Mouse (Mus musculus) heart, embryonic 14.5 days (tissue): ENCODE measurements around the gene Fam129a. TPM values are rescaled to one million over a fixed set of nuclear protein-coding genes. Genes with fewer than 3 reads are reported as not detected.
"Not testable (repeated sequence)": the region's sequence is repeated elsewhere in the genome, so short reads cannot be mapped to it uniquely, and the experiment has no call there.

Source experiments
- ATAC-seq: fragments of 200-750 bp; cut with Nextera tagmentation; 2 replicates; pipeline ENCODE4 v1.8.0; 2017; ENCODE audit warnings: low read depth, moderate TSS enrichment; ENCODE audit not compliant: insufficient number of reproducible peaks, insufficient read depth, low FRiP score
- H3K27ac ChIP-seq, 2 experiments: fragments of 200-500 bp in 1 of 2; fragments of 300-500 bp in 1 of 2; sonication (generic) in 1 of 2; replicated peaks in 1 of 2; 2 replicates each; pipeline ENCODE4 v1.5.1; 2012 to 2014; ENCODE audit warnings: low read depth in 2 of 2, low read length in 2 of 2, control low read depth in 1 of 2, mild to moderate bottlenecking in 1 of 2, mixed read lengths in 1 of 2; ENCODE audit not compliant: control insufficient read depth in 1 of 2, insufficient read depth in 1 of 2
- H3K27me3 ChIP-seq: fragments of 300-500 bp; sonication (generic); 2 replicates; pipeline ENCODE4 v1.6.1; 2014; ENCODE audit warnings: mild to moderate bottlenecking, low read length, control low read depth; ENCODE audit not compliant: control insufficient read depth, insufficient read depth
- H3K36me3 ChIP-seq: fragments of 300-500 bp; sonication (generic); 2 replicates; pipeline ENCODE4 v1.6.1; 2014; ENCODE audit warnings: mild to moderate bottlenecking, control low read depth, low read length, mixed read lengths; ENCODE audit not compliant: control insufficient read depth, insufficient read depth
- H3K4me1 ChIP-seq, 2 experiments: fragments of 200-500 bp in 1 of 2; fragments of 300-500 bp in 1 of 2; sonication (generic) in 1 of 2; 2 replicates each; pipeline ENCODE4 v1.6.1; 2012 to 2014; ENCODE audit warnings: low read length in 2 of 2, control low read depth in 1 of 2, mixed read lengths in 1 of 2; ENCODE audit not compliant: control insufficient read depth in 2 of 2, insufficient read depth in 2 of 2
- H3K4me2 ChIP-seq: fragments of 300-500 bp; sonication (generic); 2 replicates; pipeline ENCODE4 v1.6.1; 2014; ENCODE audit warnings: mild to moderate bottlenecking, low read length
- H3K4me3 ChIP-seq, 2 experiments: fragments of 200-500 bp in 1 of 2; fragments of 300-500 bp in 1 of 2; sonication (generic) in 1 of 2; 2 replicates each; pipeline ENCODE4 v1.5.1; 2012 to 2014; ENCODE audit warnings: low read length in 2 of 2, mild to moderate bottlenecking in 2 of 2, control low read depth in 1 of 2, low read depth in 1 of 2, moderate library complexity in 1 of 2; ENCODE audit not compliant: control insufficient read depth in 1 of 2, insufficient read depth in 1 of 2
- H3K9ac ChIP-seq: fragments of 300-500 bp; sonication (generic); 2 replicates; pipeline ENCODE4 v1.6.1; 2014; ENCODE audit warnings: mild to moderate bottlenecking, low read length
- H3K9me3 ChIP-seq: fragments of 300-500 bp; sonication (generic); 2 replicates; pipeline ENCODE4 v1.6.1; 2016; ENCODE audit warnings: low read length, control low read depth; ENCODE audit not compliant: control insufficient read depth
- WGBS: fragments of 180-500 bp; shearing (Covaris S2); extraction: QIAGEN DNeasy Blood & Tissue Kit; methylation state at CpG from one replicate; pipeline ENCODE4 v1.1.7; 2014; 5-methylcytosine and 5-hydroxymethylcytosine counted together
- polyA plus RNA-seq: library from polyadenylated mRNA; unstranded; fragments of >200 nt; fragmentation: Nextera tagmentation; extraction: Ambion mirVana; gene quantifications from 2 replicates; pipeline ENCODE4 v1.2.1, GENCODE M21; 2014

The Fam129a gene
- polyA plus RNA-seq, 1 experiment from 2014 or later: 5.8 TPM

- Histone ChIP-seq H3K36me3 (no peaks in the 10 kb centered on the region), H3K27me3 (no peaks in the 10 kb centered on the region), H3K4me1 (no peaks in the 10 kb centered on the region), H3K9me3 (no peaks in the 10 kb centered on the region), H3K4me3 (no peak overlapping the region), H3K9ac (no peak overlapping the region), H3K4me2 (no peak overlapping the region), H3K27ac (no peak overlapping the region)
- WGBS: 79% methylated on average over 6 of the region's 6 CpGs
- ATAC-seq: no peak
Measured at GRCm38 (mm10) chr1:151726358-151726757, 155.4 kb downstream of the Fam129a start.

- H3K27me3 ChIP-seq: no peaks in the 10 kb centered on the region
- 43% methylated on average over 4 of the region's 4 CpGs for WGBS
- ATAC-seq: no peak
Measured at GRCm38 (mm10) chr1:151728141-151728540, 157.2 kb downstream of the Fam129a start.

GRCm38 (mm10) chr1:151737146-151737545, 166.2 kb downstream of the Fam129a start:
- no peaks in the 10 kb centered on the region for H3K9me3 ChIP-seq
- H3K4me1 ChIP-seq: no peaks in the 10 kb centered on the region
- no peaks in the 10 kb centered on the region for H3K36me3 ChIP-seq
- H3K4me3 ChIP-seq: no peak overlapping the region
- ATAC-seq: no peak
- 79% methylated on average over 2 of the region's 2 CpGs for WGBS
- no peak overlapping the region for H3K9ac ChIP-seq
- no peak overlapping the region for H3K27ac ChIP-seq
- no peak overlapping the region for H3K4me2 ChIP-seq
- no peaks in the 10 kb centered on the region for H3K27me3 ChIP-seq

More at GRCm38 (mm10) chr1:151728141-151728540, 157.2 kb downstream of the Fam129a start:
- Histone ChIP-seq H3K9me3 (no peaks in the 10 kb centered on the region), H3K4me1 (no peaks in the 10 kb centered on the region), H3K9ac (no peak overlapping the region), H3K36me3 (no peaks in the 10 kb centered on the region), H3K27ac (no peak overlapping the region), H3K4me2 (no peak overlapping the region), H3K4me3 (no peak overlapping the region)

DNA sequence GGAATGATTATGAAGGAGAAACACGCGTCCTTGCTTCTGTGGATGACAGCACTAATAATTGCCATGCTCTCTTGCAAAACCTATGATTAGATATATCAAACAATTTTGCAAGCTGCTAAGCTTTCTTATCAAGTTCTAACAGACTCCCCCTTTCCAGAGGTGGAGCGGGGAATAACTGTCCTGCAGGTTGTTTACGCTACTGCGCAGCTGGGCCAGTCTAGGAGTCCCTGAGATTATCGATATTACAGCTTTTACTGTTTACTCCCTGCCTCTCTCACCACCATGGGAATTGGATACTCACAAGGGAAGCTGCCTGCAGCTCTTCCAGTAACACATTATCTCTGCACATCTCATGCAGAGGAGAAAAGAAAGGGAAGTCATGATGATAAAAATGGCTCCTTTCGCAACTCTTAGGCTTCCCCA, 170.2 kb downstream of the Fam129a start:
- Histone ChIP-seq H3K9ac (no peak overlapping the region), H3K27me3 (no peaks in the 10 kb centered on the region), H3K4me3 (no peak overlapping the region), H3K36me3 (no peaks in the 10 kb centered on the region), H3K9me3 (no peaks in the 10 kb centered on the region), H3K4me2 (no peak overlapping the region), H3K4me1 (no peaks in the 10 kb centered on the region), H3K27ac (no peak overlapping the region)
- no peak for ATAC-seq
- 71% methylated on average over 7 of the region's 7 CpGs for WGBS

DNA sequence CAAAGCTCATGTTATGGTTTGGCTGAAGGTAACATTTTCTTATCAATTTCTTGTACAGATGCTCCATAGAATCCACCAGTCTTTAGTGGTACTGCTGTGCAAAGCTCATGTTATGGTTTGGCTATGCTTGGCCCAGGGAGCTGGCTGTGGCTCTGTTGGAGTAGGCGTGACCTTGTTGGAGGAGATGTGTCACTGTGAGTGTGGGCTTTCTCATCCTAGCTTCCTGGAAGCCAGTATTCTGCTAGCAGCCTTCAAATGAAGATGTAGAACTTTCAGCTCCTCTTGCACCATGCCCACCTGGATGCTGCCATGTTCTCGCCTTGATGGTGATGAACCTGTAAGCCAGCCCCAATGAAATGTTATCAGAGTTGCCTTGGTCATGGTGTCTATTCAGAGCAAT, 178.9 kb downstream of the Fam129a start:
- H3K27me3 ChIP-seq, H3K27ac ChIP-seq, H3K9me3 ChIP-seq, ATAC-seq, H3K4me2 ChIP-seq, H3K4me1 ChIP-seq, H3K36me3 ChIP-seq, H3K4me3 ChIP-seq, H3K9ac ChIP-seq: not testable (repeated sequence)
- 85% methylated on average over 2 of the region's 2 CpGs for WGBS

- Histone ChIP-seq H3K36me3 (no peaks in the 10 kb centered on the region), H3K9me3 (no peaks in the 10 kb centered on the region), H3K9ac (no peak overlapping the region), H3K4me1 (peaks cover 0 to 17% of the 10 kb centered on the region in 2 experiments; a peak in 2 of 4 replicates), H3K4me3 (no peak overlapping the region), H3K27ac (no peak overlapping the region), H3K27me3 (no peaks in the 10 kb centered on the region), H3K4me2 (no peak overlapping the region)
- WGBS: 78% methylated on average over 4 of the region's 4 CpGs
- no peak for ATAC-seq
Measured at GRCm38 (mm10) chr1:151752946-151753345, 182.0 kb downstream of the Fam129a start.

DNA sequence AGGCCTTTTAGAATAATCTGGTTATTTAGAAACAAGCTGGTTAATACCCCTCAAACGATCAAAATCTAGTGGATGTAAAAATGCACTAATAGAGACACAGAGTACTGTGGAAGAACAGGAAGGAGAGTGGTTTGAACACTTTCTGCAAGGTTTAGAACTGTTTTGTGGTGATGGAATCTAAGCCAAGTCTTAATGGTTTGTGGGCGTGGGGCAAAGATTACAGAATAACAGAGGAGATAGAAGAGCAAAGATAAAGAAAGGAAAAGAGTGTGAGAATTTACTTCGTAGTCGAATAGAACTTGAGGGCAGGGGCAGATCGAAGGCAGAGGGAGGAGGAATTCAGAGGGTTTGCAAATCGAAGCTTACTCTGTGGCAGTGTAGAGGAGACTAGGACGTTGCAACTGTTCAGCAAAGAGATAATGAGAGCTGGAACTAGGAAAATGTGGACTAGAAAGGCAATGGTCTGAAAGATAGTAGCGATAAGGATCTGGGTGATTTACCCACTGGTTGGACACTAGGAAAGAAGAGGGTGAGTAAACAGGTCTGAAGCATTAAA, 182.5 kb downstream of the Fam129a start:
- Histone ChIP-seq H3K27me3 (no peaks in the 10 kb centered on the region), H3K4me2 (no peak overlapping the region), H3K27ac (no peak overlapping the region), H3K9me3 (no peaks in the 10 kb centered on the region), H3K4me1 (peaks cover 0 to 17% of the 10 kb centered on the region in 2 experiments; a peak in 2 of 4 replicates), H3K4me3 (no peak overlapping the region), H3K9ac (no peak overlapping the region), H3K36me3 (no peaks in the 10 kb centered on the region)
- WGBS: 67% methylated on average over 8 of the region's 8 CpGs
- no peak for ATAC-seq

DNA sequence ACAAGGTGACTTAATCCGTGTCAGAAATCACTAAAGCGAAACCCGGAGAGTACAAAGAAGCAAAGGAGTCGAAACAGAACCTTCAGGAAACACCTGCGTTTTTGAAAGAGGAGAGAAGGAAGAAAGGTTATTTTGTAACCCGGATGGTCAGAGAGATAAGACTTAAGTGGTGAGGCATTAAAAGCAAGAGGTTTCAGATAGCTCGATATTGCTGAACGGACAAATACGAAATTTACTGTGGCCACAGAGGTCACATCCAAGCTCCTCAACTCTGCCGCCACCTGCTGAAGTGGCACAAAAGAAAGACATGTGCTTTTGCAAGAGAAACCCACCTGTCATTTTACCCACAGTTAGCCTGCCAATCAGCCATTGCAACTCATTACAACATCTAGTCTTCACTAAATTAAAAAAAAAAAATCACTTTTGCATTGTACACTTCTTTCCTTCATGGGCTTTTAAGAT, 183.1 kb downstream of the Fam129a start:
- peaks cover 0 to 17% of the 10 kb centered on the region in 2 experiments; a peak in 2 of 4 replicates for H3K4me1 ChIP-seq
- no peak overlapping the region for H3K27ac ChIP-seq
- H3K36me3 ChIP-seq: no peaks in the 10 kb centered on the region
- 59% methylated on average over 10 of the region's 10 CpGs for WGBS
- peak overlapping the region; percentile 66 for H3K4me2 ChIP-seq
- ATAC-seq: no peak
- H3K4me3 ChIP-seq: peak overlapping the region in 1 of 2 experiments; percentile 76; a peak in 2 of 4 replicates
- H3K9me3 ChIP-seq: no peaks in the 10 kb centered on the region
- peak overlapping the region; percentile 64; the same call in 1 of the 2 replicates for H3K9ac ChIP-seq
- no peaks in the 10 kb centered on the region for H3K27me3 ChIP-seq
